Mouse (Mus musculus) hindbrain, postnatal 0 days (tissue): ENCODE results near the gene Akr1c13. TPM values are rescaled to one million over a fixed set of nuclear protein-coding genes. Genes with fewer than 3 reads are reported as not detected.
A peak's percentile ranks its signal among the peaks of the same experiment; 100 is the strongest.

Experiments used
- ATAC-seq: fragments of 200-750 bp; cut with Nextera tagmentation; 2 replicates; pipeline ENCODE4 v1.8.0; 2017; ENCODE audit warnings: mild to moderate bottlenecking, moderate TSS enrichment, moderate library complexity
- DNase-seq: peaks from one replicate; pipeline ENCODE4 v3.0.0-alpha.2; 2015; ENCODE audit warnings: low spot score
- H3K27ac ChIP-seq: fragments of 300-500 bp; sonication (generic); 2 replicates; pipeline ENCODE4 v1.5.1; 2014; ENCODE audit warnings: mild to moderate bottlenecking
- H3K27me3 ChIP-seq: fragments of 300-500 bp; sonication (generic); 2 replicates; pipeline ENCODE4 v1.6.1; 2014; ENCODE audit warnings: low read length, mixed read lengths; ENCODE audit not compliant: insufficient read depth
- H3K36me3 ChIP-seq: fragments of 300-500 bp; sonication (generic); 2 replicates; pipeline ENCODE4 v1.6.1; 2014; ENCODE audit warnings: low read length, mixed read lengths; ENCODE audit not compliant: insufficient read depth
- H3K4me1 ChIP-seq: fragments of 300-500 bp; sonication (generic); 2 replicates; pipeline ENCODE4 v1.6.1; 2014; ENCODE audit warnings: antibody characterized with exemption, low read length, mixed read lengths; ENCODE audit not compliant: insufficient read depth
- H3K4me2 ChIP-seq: fragments of 300-500 bp; sonication (generic); 2 replicates; pipeline ENCODE4 v1.6.1; 2014; ENCODE audit warnings: low read depth, mild to moderate bottlenecking, low read length, moderate library complexity, mixed read lengths
- H3K4me3 ChIP-seq: fragments of 300-500 bp; sonication (generic); 2 replicates; pipeline ENCODE4 v1.5.1; 2014; ENCODE audit warnings: low read length
- H3K9ac ChIP-seq: fragments of 300-500 bp; sonication (generic); replicated peaks from 2 replicates; pipeline ENCODE4 v1.6.1; 2014; ENCODE audit warnings: mild to moderate bottlenecking, low read length, moderate library complexity, mixed read lengths
- H3K9me3 ChIP-seq: fragments of 300-500 bp; sonication (generic); 2 replicates; pipeline ENCODE4 v1.6.1; 2016; ENCODE audit warnings: low read length, mixed read lengths
- CTCF ChIP-seq: IDR thresholded peaks from 2 replicates; pipeline ENCODE4 v1.5.1; 2016; ENCODE audit warnings: antibody characterized with exemption, control low read depth, low read depth
- WGBS: fragments of 180-500 bp; shearing (Covaris S2); extraction: QIAGEN DNeasy Blood & Tissue Kit; methylation state at CpG from one replicate; pipeline ENCODE4 v1.1.7; 2014; 5-methylcytosine and 5-hydroxymethylcytosine counted together
- polyA plus RNA-seq: library from polyadenylated mRNA; unstranded; fragments of >200 nt; fragmentation: Nextera tagmentation; extraction: Ambion mirVana; gene quantifications from 2 replicates; pipeline ENCODE4 v1.2.1, GENCODE M21; 2015
- total RNA-seq: library from RNA; depleted of rRNA; stranded (reverse); fragments of >200 nt; gene quantifications from 2 replicates; pipeline ENCODE4 v1.2.3, GENCODE M21; 2014; rRNA removed

The Akr1c13 gene
- 0.10 and 4.6 TPM in 2 replicates for total RNA-seq
- 3.5 and 4.2 TPM in 2 replicates for polyA plus RNA-seq

GRCm38 (mm10) chr13:4190904-4191303 is at the start of gene Akr1c13:
Gene Akr1c13, plus strand, starts transcription at chr13:4191150.
- no peaks in the 10 kb centered on the region for H3K27me3 ChIP-seq
- DNase-seq, result peak; percentile 48
- WGBS, result 62% methylated on average over 3 of the region's 3 CpGs

GRCm38 (mm10) chr13:4144261-4144660 is 46.7 kb upstream of the Akr1c13 start:
- TF ChIP-seq CTCF, result no peak
- no peaks in the 10 kb centered on the region for H3K9me3 ChIP-seq
- H3K4me2 ChIP-seq, result no peak overlapping the region
- H3K36me3 ChIP-seq, result no peaks in the 10 kb centered on the region
- WGBS, result 79% methylated on average over 1 of the region's 1 CpGs
- no peak overlapping the region for H3K4me3 ChIP-seq
- no peak for DNase-seq
- no peaks in the 10 kb centered on the region for H3K4me1 ChIP-seq
- ATAC-seq, result no peak
- H3K27ac ChIP-seq, result no peak overlapping the region
- H3K9ac ChIP-seq, result no peak overlapping the region
- H3K27me3 ChIP-seq, result no peaks in the 10 kb centered on the region

More at GRCm38 (mm10) chr13:4190904-4191303, at the start of gene Akr1c13:
- Histone ChIP-seq H3K36me3 (no peaks in the 10 kb centered on the region), H3K9ac (no peak within 1 kb of the TSS), H3K27ac (no peak within 1 kb of the TSS), H3K4me3 (no peak within 1 kb of the TSS), H3K4me2 (no peak within 1 kb of the TSS), H3K9me3 (no peaks in the 10 kb centered on the region), H3K4me1 (no peaks in the 10 kb centered on the region)
- no peak for TF ChIP-seq CTCF
- no peak for ATAC-seq

- no peaks in the 10 kb centered on the region for H3K9me3 ChIP-seq
- no peak within 1 kb of the TSS for H3K4me3 ChIP-seq
- DNase-seq, result no peak
- no peaks in the 10 kb centered on the region for H3K4me1 ChIP-seq
- WGBS, result 68% methylated on average over 5 of the region's 5 CpGs
- H3K36me3 ChIP-seq, result no peaks in the 10 kb centered on the region
- H3K9ac ChIP-seq, result no peak within 1 kb of the TSS
- H3K4me2 ChIP-seq, result no peak within 1 kb of the TSS
- no peak within 1 kb of the TSS for H3K27ac ChIP-seq
- H3K27me3 ChIP-seq, result no peaks in the 10 kb centered on the region
- no peak for ATAC-seq
- TF ChIP-seq CTCF, result no peak
Measured at GRCm38 (mm10) chr13:4150518-4150917, 40.4 kb upstream of the Akr1c13 start, which contains the start of gene Akr1c18. Gene Akr1c18, minus strand, starts transcription at chr13:4150654.

GRCm38 (mm10) chr13:4152908-4153307 is 38.0 kb upstream of the Akr1c13 start:
- 65% methylated on average over 2 of the region's 2 CpGs for WGBS
- Histone ChIP-seq H3K27me3 (no peaks in the 10 kb centered on the region), H3K4me2 (no peak overlapping the region), H3K4me3 (no peak overlapping the region), H3K27ac (no peak overlapping the region), H3K9me3 (peaks cover 4% of the 10 kb centered on the region; the same call in 1 of the 2 replicates), H3K9ac (no peak overlapping the region), H3K36me3 (no peaks in the 10 kb centered on the region), H3K4me1 (no peaks in the 10 kb centered on the region)
- no peak for TF ChIP-seq CTCF
- no peak for DNase-seq
- no peak for ATAC-seq

- peaks cover 4% of the 10 kb centered on the region; the same call in 1 of the 2 replicates for H3K9me3 ChIP-seq
- H3K4me1 ChIP-seq, result no peaks in the 10 kb centered on the region
- H3K4me2 ChIP-seq, result no peak overlapping the region
- no peak overlapping the region for H3K9ac ChIP-seq
- H3K4me3 ChIP-seq, result no peak overlapping the region
- H3K27me3 ChIP-seq, result no peaks in the 10 kb centered on the region
- no peak for ATAC-seq
- no peaks in the 10 kb centered on the region for H3K36me3 ChIP-seq
- no peak for DNase-seq
- H3K27ac ChIP-seq, result no peak overlapping the region
- WGBS, result 67% methylated on average over 3 of the region's 3 CpGs
- no peak for TF ChIP-seq CTCF
Measured at GRCm38 (mm10) chr13:4153593-4153992, 37.4 kb upstream of the Akr1c13 start.

- Histone ChIP-seq H3K4me2 (no peak overlapping the region), H3K4me1 (no peaks in the 10 kb centered on the region), H3K36me3 (no peaks in the 10 kb centered on the region), H3K27ac (no peak overlapping the region), H3K9me3 (peaks cover 4% of the 10 kb centered on the region; the same call in 1 of the 2 replicates), H3K4me3 (no peak overlapping the region), H3K27me3 (no peaks in the 10 kb centered on the region), H3K9ac (no peak overlapping the region)
- no peak for DNase-seq
- WGBS, result 25% methylated on average over 2 of the region's 2 CpGs
- no peak for TF ChIP-seq CTCF
- ATAC-seq, result no peak
Measured at GRCm38 (mm10) chr13:4155286-4155685, 35.7 kb upstream of the Akr1c13 start.

GRCm38 (mm10) chr13:4168006-4168405 is 22.9 kb upstream of the Akr1c13 start:
- Histone ChIP-seq H3K9me3 (no peaks in the 10 kb centered on the region), H3K27me3 (no peaks in the 10 kb centered on the region), H3K4me1 (no peaks in the 10 kb centered on the region), H3K36me3 (no peaks in the 10 kb centered on the region), H3K4me2 (no peak overlapping the region), H3K4me3 (no peak overlapping the region), H3K27ac (no peak overlapping the region), H3K9ac (no peak overlapping the region)
- WGBS, result 44% methylated on average over 1 of the region's 1 CpGs
- DNase-seq (no peak), ATAC-seq (no peak)
- no peak for TF ChIP-seq CTCF
